Mouse (Mus musculus) thymus, adult 2 months (tissue): Measurements from ENCODE around the gene Def8.
"Not testable (repeated sequence)": the region's sequence is repeated elsewhere in the genome, so short reads cannot be mapped to it uniquely, and the experiment has no call there.

Source experiments
- CTCF ChIP-seq: fragments of 200-500 bp; IDR thresholded peaks from 2 replicates; pipeline ENCODE4 v1.5.1; 2012; ENCODE audit warnings: mild to moderate bottlenecking, control low read depth, low read length, moderate library complexity, borderline replicate concordance; ENCODE audit not compliant: control insufficient read depth, poor library complexity, insufficient read depth; ENCODE audit errors: extremely low read depth
- POLR2A ChIP-seq: fragments of 200-500 bp; IDR thresholded peaks from 2 replicates; pipeline ENCODE4 v1.6.1; 2012; ENCODE audit warnings: mild to moderate bottlenecking, low read length, control low read depth, moderate library complexity; ENCODE audit not compliant: control insufficient read depth, poor library complexity, insufficient read depth; ENCODE audit errors: extremely low read depth

DNA sequence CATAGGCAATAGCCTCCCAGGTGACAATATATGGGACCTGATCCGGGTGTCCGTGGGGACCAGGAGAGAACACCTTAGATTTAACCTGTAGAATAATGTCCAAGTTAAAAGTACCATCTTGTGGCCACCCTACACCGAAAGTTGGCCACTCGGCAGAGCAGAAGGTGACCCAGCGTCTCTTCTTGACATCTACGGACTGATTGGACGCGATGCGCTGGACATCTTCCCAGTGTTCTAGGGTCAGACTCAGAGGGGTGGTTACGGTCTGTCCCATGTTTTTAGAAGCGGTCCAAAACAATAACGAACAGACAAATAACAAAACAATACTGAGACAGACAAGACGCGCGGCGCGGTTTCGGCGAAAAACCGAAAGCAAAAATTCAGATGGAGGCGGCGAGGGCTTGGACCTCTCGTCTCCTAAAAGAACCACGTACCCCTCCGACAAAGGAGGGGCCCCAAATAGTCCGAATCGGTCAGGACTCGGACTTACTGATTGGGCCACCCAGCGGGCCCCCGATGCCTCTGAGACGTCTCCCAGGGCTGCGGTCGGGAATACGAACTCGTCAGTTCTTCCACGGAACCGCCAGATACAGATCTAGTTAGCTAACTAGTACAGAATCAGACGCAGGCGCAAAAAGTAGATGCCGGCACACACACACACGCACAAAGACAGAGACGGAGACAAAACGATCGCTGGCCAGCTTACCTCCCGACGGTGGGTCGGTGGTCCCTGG is 10.1 kb downstream of the Def8 start:
- not testable (repeated sequence) for TF ChIP-seq POLR2A, CTCF
